Mouse (Mus musculus) G1E-ER4 (cell line): ENCODE results near the gene Slc16a13. TPM values are rescaled to one million over a fixed set of nuclear protein-coding genes. Genes with fewer than 3 reads are reported as not detected.

Source experiments
- GATA1 ChIP-seq: IDR thresholded peaks from one replicate; pipeline ENCODE4 v1.8.0; 2012; ENCODE audit warnings: low read length, inconsistent platforms
- polyA plus RNA-seq: library from polyadenylated mRNA; stranded (reverse); fragments of >175 nt; gene quantifications from 2 replicates; pipeline ENCODE4 v1.2.3, GENCODE M21; 2012

The Slc16a13 gene
- polyA plus RNA-seq, result 9.2 and 12.0 TPM in 2 replicates

GRCm38 (mm10) chr11:70220731-70221602 lies at the start of gene Slc16a13:
Slc16a13 (minus strand) TSS chr11:70221064.
- TF ChIP-seq GATA1, result no peak

- no peak for TF ChIP-seq GATA1
Measured at GRCm38 (mm10) chr11:70266405-70266804, 45.5 kb upstream of the Slc16a13 start.

GRCm38 (mm10) chr11:70265819-70266218 lies 45.0 kb upstream of the Slc16a13 start:
- no peak for TF ChIP-seq GATA1

GRCm38 (mm10) chr11:70265252-70265651 lies 44.4 kb upstream of the Slc16a13 start:
- no peak for TF ChIP-seq GATA1

GRCm38 (mm10) chr11:70259035-70259434 lies 38.2 kb upstream of the Slc16a13 start:
- TF ChIP-seq GATA1, result no peak

GRCm38 (mm10) chr11:70254931-70255531 lies 34.2 kb upstream of the Slc16a13 start, which contains the start of gene Alox12:
Alox12 (minus strand) TSS chr11:70255353.
- TF ChIP-seq GATA1, result no peak

GRCm38 (mm10) chr11:70254337-70254736 lies 33.5 kb upstream of the Slc16a13 start:
- TF ChIP-seq GATA1, result no peak

- no peak for TF ChIP-seq GATA1
Measured at GRCm38 (mm10) chr11:70251853-70252252, 31.0 kb upstream of the Slc16a13 start.

- no peak for TF ChIP-seq GATA1
Measured at GRCm38 (mm10) chr11:70250150-70250549, 29.3 kb upstream of the Slc16a13 start.

- TF ChIP-seq GATA1, result no peak
Measured at GRCm38 (mm10) chr11:70247136-70247845, 26.4 kb upstream of the Slc16a13 start.

GRCm38 (mm10) chr11:70242591-70242990 lies 21.7 kb upstream of the Slc16a13 start:
- no peak for TF ChIP-seq GATA1

- no peak for TF ChIP-seq GATA1
Measured at GRCm38 (mm10) chr11:70239541-70240279, 18.8 kb upstream of the Slc16a13 start, which contains the start of the genes Gm21988 and Rnasek. Gm21988 (minus strand) TSS chr11:70239830. Rnasek (minus strand) TSS chr11:70239842.

GRCm38 (mm10) chr11:70238591-70239440 lies 18.0 kb upstream of the Slc16a13 start:
- TF ChIP-seq GATA1, result no peak

- TF ChIP-seq GATA1, result no peak
Measured at GRCm38 (mm10) chr11:70237457-70238167, 16.7 kb upstream of the Slc16a13 start, which contains the start of gene 0610010K14Rik. 0610010K14Rik (minus strand) TSS chr11:70237914.
